Mouse (Mus musculus) hindbrain, embryonic 10.5 days (tissue): ENCODE data around the gene Ppfia1. TPM values are rescaled to one million over a fixed set of nuclear protein-coding genes. Genes with fewer than 3 reads are reported as not detected.

ENCODE experiments used
- DNase-seq: peaks from one replicate; pipeline ENCODE4 v3.0.0-alpha.2; 2017; ENCODE audit warnings: low spot score
- H3K27ac ChIP-seq: fragments of 300-500 bp; sonication (generic); 2 replicates; pipeline ENCODE4 v1.5.1; 2016; ENCODE audit warnings: mild to moderate bottlenecking, moderate library complexity
- H3K27me3 ChIP-seq: fragments of 300-500 bp; sonication (generic); 2 replicates; pipeline ENCODE4 v1.6.1; 2016; ENCODE audit warnings: mild to moderate bottlenecking; ENCODE audit not compliant: poor library complexity, insufficient read depth, severe bottlenecking
- H3K36me3 ChIP-seq: fragments of 300-500 bp; sonication (generic); 2 replicates; pipeline ENCODE4 v1.6.1; 2016; ENCODE audit warnings: mild to moderate bottlenecking, moderate library complexity
- H3K4me1 ChIP-seq: fragments of 300-500 bp; sonication (generic); replicated peaks from 2 replicates; pipeline ENCODE4 v1.6.1; 2016; ENCODE audit warnings: mild to moderate bottlenecking
- H3K4me3 ChIP-seq: fragments of 300-500 bp; sonication (generic); 2 replicates; pipeline ENCODE4 v1.5.1; 2016; ENCODE audit warnings: mild to moderate bottlenecking, moderate library complexity
- H3K9me3 ChIP-seq: fragments of 300-500 bp; sonication (generic); 2 replicates; pipeline ENCODE4 v1.6.1; 2016; ENCODE audit warnings: mild to moderate bottlenecking, moderate library complexity
- WGBS: fragments of 180-500 bp; shearing (Covaris S2); methylation state at CpG from one replicate; pipeline ENCODE4 v1.1.7; 2016; 5-methylcytosine and 5-hydroxymethylcytosine counted together
- polyA plus RNA-seq: library from polyadenylated mRNA; unstranded; fragments of >200 nt; fragmentation: Nextera tagmentation; extraction: Ambion mirVana; gene quantifications from 2 replicates; pipeline ENCODE4 v1.2.1, GENCODE M21; 2016

Ppfia1 gene
- polyA plus RNA-seq, 1 experiment from 2014 or later, result 33.2 TPM

DNA sequence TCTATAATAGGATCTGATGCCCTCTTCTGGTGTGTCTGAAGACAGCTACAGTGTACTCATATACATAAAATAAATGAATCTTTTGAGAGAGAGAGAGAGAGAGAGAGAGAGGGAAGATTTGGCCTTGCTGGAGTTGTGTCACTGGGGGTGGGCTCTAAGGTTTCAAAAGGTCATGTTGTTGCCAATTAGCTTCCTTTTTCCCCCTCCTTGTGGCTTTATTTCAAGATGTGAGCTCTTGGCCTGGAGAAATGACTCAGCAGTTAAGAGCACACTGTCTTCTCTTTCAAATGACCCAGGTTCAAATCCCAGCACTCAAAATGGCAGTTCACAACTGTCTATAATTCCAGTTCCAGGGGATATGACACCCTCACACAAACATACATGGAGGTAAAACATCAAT lies 14.6 kb upstream of the Ppfia1 start:
- H3K4me3 ChIP-seq, result no peak overlapping the region
- peaks cover 16% of the 10 kb centered on the region for H3K4me1 ChIP-seq
- no peak for DNase-seq
- no peaks in the 10 kb centered on the region for H3K9me3 ChIP-seq
- no peaks in the 10 kb centered on the region for H3K36me3 ChIP-seq
- H3K27me3 ChIP-seq, result peaks cover 52% of the 10 kb centered on the region
- H3K27ac ChIP-seq, result no peak overlapping the region

DNA sequence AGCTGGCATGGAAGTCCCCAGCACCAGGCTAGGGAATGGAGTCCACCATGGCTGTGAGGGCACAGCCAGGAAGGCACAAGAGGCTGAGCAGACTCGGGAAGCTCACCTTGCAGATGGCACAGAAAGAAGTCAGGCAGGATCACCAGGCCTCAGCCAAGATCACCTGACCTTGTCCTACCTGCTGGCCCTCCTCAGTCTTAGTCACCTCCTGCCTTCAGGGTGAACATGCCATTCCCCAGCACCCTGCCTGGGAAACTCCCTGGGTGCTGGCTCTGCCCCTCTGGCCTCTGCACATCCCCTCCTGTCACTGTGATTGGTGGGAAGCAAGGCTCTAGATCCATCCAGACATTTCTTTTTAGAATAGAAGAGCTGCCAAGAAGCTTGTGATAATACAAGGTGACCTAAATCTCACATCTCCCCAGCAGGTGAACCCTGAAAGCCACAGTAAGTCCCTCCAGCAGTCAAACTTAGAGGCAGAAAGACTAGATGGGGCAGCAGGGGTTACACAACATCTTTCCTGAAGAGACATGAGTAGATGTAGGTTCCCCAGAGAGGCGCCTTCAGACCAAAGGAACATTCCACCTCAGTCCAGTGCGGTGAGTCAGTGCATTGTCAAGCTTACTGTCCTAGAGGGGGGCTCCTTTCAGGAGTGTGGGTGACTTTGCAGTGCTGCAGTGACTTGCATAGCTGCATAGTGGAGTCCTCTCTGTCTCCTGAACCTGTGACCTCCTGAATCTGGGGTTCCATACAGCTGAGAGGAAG lies 13.6 kb upstream of the Ppfia1 start:
- 74% methylated on average over 3 of the region's 3 CpGs for WGBS
- Histone ChIP-seq H3K27ac (no peak overlapping the region), H3K4me1 (peaks cover 24% of the 10 kb centered on the region), H3K4me3 (no peak overlapping the region), H3K36me3 (no peaks in the 10 kb centered on the region), H3K9me3 (no peaks in the 10 kb centered on the region), H3K27me3 (peaks cover 58% of the 10 kb centered on the region)
- DNase-seq, result no peak

DNA sequence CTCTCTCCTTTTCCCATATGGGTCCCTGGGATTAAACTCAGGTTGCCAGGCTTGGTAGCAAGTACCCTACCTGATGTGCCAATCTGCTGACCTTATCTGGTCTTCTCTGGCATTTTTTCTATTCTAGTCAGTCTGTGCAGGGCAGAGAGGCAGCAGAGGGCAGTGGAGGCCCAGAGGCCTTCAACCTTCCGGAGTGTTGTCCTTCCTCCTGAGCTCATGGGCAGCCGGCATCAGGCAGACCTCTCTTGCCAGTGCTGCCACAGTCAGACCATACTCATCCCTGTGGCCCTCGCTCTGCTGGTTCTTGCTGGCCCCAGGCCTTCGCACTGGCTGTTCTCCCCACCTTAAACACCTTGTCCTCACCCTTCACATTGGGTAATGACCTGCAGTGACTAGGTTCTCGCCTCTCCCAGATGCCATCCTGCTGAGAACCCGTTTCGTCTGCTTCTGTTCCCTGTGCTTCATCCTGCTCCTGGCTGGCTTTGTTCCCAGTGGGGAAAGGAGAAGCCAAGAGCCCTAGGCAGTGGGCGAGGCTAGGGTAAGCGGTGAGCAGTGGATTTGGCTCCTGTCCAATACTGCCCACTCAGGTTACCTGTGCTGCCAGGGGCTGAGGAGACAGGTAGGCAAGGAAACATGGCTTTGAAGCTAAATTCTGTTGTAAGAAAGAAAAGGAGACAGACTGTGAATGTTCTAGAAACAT lies 10.1 kb upstream of the Ppfia1 start:
- H3K27ac ChIP-seq, result no peak overlapping the region
- 65% methylated on average over 9 of the region's 9 CpGs for WGBS
- no peaks in the 10 kb centered on the region for H3K36me3 ChIP-seq
- H3K4me1 ChIP-seq, result peaks cover 31% of the 10 kb centered on the region
- H3K27me3 ChIP-seq, result peaks cover 69% of the 10 kb centered on the region
- H3K9me3 ChIP-seq, result no peaks in the 10 kb centered on the region
- no peak overlapping the region for H3K4me3 ChIP-seq
- no peak for DNase-seq

DNA sequence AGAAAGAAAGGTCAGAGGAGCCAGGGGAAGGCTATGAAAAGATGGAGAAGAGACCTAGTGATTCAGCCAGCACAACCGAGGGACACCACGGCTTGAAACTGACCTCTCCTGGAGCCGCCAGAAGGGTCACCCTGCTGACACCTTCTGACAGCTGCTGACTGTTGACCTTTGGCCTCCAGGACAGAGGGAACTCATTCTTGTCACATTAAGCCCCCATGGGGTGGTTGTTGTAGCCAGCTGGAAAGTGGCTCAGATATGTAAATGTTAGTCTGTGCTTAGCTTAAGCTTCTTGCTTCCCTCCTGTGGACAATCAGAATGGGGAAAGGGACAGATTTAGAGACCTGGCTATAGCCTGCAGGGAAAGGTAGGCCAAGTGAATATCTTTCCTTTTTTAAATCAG lies 8.5 kb upstream of the Ppfia1 start:
- H3K4me3 ChIP-seq, result no peak overlapping the region
- H3K27me3 ChIP-seq, result peaks cover 71% of the 10 kb centered on the region
- H3K27ac ChIP-seq, result no peak overlapping the region
- H3K36me3 ChIP-seq, result no peaks in the 10 kb centered on the region
- peaks cover 31% of the 10 kb centered on the region for H3K4me1 ChIP-seq
- peak; percentile 76 for DNase-seq
- H3K9me3 ChIP-seq, result no peaks in the 10 kb centered on the region
- WGBS, result 0% methylated on average over 3 of the region's 3 CpGs

DNA sequence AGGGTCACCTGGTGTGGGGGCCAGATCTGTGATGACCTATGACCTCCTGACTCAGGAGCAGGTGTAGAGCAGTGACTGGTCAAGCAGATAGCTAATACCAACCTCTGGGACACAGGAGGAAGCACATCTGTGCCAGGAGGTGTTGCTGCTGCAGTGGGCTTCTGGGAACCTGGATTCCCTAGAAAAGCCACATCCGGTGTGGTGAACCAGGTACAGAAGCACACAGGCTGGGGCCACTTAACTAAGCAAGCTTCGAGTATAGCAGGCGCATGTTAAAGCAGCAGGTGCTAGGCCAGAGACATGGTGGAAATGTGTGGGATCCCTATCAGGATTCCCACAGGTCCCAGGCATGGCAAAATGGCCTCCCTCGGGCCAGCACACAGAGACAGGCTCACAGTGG lies 7.1 kb upstream of the Ppfia1 start:
- no peaks in the 10 kb centered on the region for H3K36me3 ChIP-seq
- WGBS, result 90% methylated on average over 4 of the region's 4 CpGs
- H3K27ac ChIP-seq, result no peak overlapping the region
- H3K27me3 ChIP-seq, result peaks cover 66% of the 10 kb centered on the region
- no peaks in the 10 kb centered on the region for H3K9me3 ChIP-seq
- H3K4me1 ChIP-seq, result peaks cover 31% of the 10 kb centered on the region
- no peak overlapping the region for H3K4me3 ChIP-seq
- DNase-seq, result no peak

GRCm38 (mm10) chr7:144558552-144558951 lies 5.0 kb upstream of the Ppfia1 start:
- 55% methylated on average over 6 of the region's 6 CpGs for WGBS

DNA sequence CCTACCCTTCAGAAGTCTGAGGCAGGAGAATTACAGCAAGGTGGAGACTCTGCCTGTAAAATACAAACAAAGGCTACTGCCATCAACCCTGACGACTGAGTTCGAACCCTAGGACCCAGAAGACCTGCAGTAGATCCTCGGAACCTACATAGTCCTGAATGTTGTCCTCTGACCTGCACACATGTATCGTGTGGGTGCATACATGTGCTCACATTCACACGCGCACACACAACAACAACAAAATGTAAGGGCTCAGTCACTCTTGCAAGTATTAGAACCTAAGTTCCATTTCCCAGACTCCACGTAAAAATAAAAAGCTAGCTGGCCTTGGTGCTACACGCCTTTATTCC lies 569 bp upstream of the Ppfia1 start:
- peaks cover 35% of the 10 kb centered on the region for H3K36me3 ChIP-seq
- peak overlapping the region; percentile 94 for H3K27ac ChIP-seq
- peaks cover 31% of the 10 kb centered on the region; the same call in 1 of the 2 replicates for H3K27me3 ChIP-seq
- WGBS, result 31% methylated on average over 8 of the region's 8 CpGs
- H3K4me1 ChIP-seq, result peaks cover 37% of the 10 kb centered on the region
- DNase-seq, result no peak
- H3K9me3 ChIP-seq, result no peaks in the 10 kb centered on the region
- peak overlapping the region; percentile 98 for H3K4me3 ChIP-seq

More at GRCm38 (mm10) chr7:144558552-144558951, 5.0 kb upstream of the Ppfia1 start:
- Histone ChIP-seq H3K4me1 (peaks cover 24% of the 10 kb centered on the region), H3K27ac (no peak overlapping the region), H3K9me3 (no peaks in the 10 kb centered on the region), H3K27me3 (peaks cover 56% of the 10 kb centered on the region), H3K4me3 (no peak overlapping the region), H3K36me3 (no peaks in the 10 kb centered on the region)
- no peak for DNase-seq

DNA sequence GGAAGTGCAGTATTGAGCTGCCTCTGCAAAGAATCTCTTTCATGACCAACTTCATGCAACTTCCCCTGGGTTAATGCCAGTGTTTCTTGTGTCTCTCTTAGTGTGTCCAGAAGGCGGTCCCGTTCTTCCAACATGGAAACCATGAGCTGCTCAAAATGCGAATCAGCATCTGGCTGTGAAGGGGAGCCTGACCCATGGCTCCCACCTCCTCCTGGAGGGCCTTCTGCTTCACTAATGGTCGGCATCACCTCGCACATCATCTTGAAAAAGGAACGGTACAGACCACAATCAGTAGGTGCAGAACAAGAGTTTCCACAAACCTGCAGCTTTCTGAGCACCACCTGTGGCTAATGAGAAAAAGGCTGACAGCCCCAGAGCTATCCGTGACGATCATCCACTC lies 1.3 kb downstream of the Ppfia1 start:
- WGBS, result 90% methylated on average over 8 of the region's 8 CpGs
- H3K4me3 ChIP-seq, result peak overlapping the region; percentile 98
- H3K36me3 ChIP-seq, result peaks cover 49% of the 10 kb centered on the region
- no peak for DNase-seq
- no peaks in the 10 kb centered on the region for H3K9me3 ChIP-seq
- peaks cover 37% of the 10 kb centered on the region for H3K4me1 ChIP-seq
- H3K27ac ChIP-seq, result no peak overlapping the region
- peaks cover 22% of the 10 kb centered on the region; the same call in 1 of the 2 replicates for H3K27me3 ChIP-seq

GRCm38 (mm10) chr7:144550811-144551210 lies 2.7 kb downstream of the Ppfia1 start:
- Histone ChIP-seq H3K4me3 (no peak overlapping the region), H3K27ac (no peak overlapping the region), H3K4me1 (peaks cover 37% of the 10 kb centered on the region), H3K36me3 (peaks cover 63% of the 10 kb centered on the region), H3K27me3 (peaks cover 11% of the 10 kb centered on the region; the same call in 1 of the 2 replicates), H3K9me3 (no peaks in the 10 kb centered on the region)
- no peak for DNase-seq
- WGBS, result 91% methylated on average over 1 of the region's 1 CpGs

DNA sequence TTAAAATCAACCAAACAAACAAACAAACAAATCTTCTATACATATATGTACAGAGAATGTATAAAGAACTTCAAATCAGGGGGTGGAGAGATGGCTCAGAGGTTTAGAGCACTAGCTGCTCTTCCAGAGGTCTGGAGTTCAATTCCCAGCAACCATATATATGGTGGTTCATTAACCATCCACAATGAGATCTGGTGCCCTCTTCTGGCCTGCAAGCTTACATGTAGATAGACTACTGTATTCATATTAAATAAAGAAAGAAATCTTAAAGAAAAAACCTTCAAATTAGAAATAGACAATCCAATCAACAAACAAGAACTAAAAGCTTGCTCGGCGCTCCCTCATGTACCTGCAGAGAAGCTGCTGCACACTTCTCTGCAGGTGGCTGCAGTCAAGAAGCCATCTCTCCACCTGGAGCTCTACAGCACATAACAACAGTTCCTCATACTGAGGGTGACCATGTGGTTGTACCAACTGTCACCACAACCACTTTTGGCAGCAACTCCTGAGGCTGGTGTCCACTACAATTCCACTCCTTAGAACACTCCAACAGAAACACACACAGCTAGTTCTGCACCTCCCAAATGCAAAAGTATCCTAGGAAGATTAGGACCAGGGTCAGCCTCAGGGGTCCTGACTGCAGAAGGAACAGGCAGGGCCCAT lies 3.5 kb downstream of the Ppfia1 start:
- no peaks in the 10 kb centered on the region for H3K9me3 ChIP-seq
- DNase-seq, result no peak
- H3K27ac ChIP-seq, result no peak overlapping the region
- peaks cover 5% of the 10 kb centered on the region; the same call in 1 of the 2 replicates for H3K27me3 ChIP-seq
- 96% methylated on average over 2 of the region's 2 CpGs for WGBS
- H3K4me3 ChIP-seq, result no peak overlapping the region
- peaks cover 37% of the 10 kb centered on the region for H3K4me1 ChIP-seq
- peaks cover 70% of the 10 kb centered on the region for H3K36me3 ChIP-seq

GRCm38 (mm10) chr7:144545231-144545630 lies 8.3 kb downstream of the Ppfia1 start:
- no peak for DNase-seq
- Histone ChIP-seq H3K27ac (no peak overlapping the region), H3K4me1 (peaks cover under 1% of the 10 kb centered on the region; the same call in 1 of the 2 replicates), H3K27me3 (no peaks in the 10 kb centered on the region), H3K36me3 (peaks cover 59% of the 10 kb centered on the region), H3K4me3 (no peak overlapping the region), H3K9me3 (no peaks in the 10 kb centered on the region)
- 86% methylated on average over 3 of the region's 3 CpGs for WGBS

DNA sequence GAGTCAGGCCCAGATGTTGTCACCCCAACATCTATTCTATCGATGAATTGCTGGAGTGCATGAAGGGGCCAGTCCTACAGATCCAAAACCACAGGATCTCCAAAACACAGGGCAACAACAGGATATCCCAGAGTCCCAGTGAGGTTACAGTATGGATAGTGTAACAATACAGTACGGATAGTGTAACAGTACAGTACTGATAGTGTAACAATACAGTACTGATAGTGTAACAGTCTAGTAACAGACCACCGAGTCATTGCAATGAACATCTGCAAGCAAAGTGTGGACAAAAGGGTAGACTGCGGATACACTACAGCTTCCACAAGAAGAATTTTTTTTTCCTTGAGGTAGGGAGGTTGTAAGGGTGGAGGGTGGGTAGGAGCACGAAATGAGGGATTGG lies 12.2 kb downstream of the Ppfia1 start:
- Histone ChIP-seq H3K4me1 (peaks cover 6% of the 10 kb centered on the region; the same call in 1 of the 2 replicates), H3K9me3 (no peaks in the 10 kb centered on the region), H3K4me3 (no peak overlapping the region), H3K36me3 (peaks cover 30% of the 10 kb centered on the region), H3K27me3 (no peaks in the 10 kb centered on the region), H3K27ac (no peak overlapping the region)
- DNase-seq, result no peak
- 93% methylated on average over 5 of the region's 5 CpGs for WGBS

DNA sequence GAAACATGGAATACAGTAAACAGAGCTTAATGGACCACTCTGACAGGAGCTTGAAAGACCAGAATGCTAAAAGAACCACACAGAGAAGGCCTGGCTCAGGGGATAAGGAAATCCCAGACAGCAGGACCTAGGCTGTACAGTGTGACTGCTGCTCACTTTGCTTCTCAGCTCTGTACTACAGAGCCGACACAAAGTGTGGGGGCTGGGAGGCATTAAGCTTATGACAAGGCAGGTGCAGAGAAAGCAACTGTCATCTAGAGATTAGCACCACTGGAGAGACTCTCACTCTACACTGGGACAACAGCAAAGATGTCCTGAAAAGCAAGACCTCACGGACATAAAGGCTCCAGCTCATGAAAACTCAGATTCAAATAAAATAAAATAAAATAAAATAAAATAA lies 14.4 kb downstream of the Ppfia1 start:
- Histone ChIP-seq H3K27me3 (no peaks in the 10 kb centered on the region), H3K9me3 (no peaks in the 10 kb centered on the region), H3K4me1 (peaks cover 6% of the 10 kb centered on the region; the same call in 1 of the 2 replicates), H3K4me3 (no peak overlapping the region), H3K36me3 (peaks cover 17% of the 10 kb centered on the region), H3K27ac (no peak overlapping the region)
- DNase-seq, result no peak
- 84% methylated on average over 2 of the region's 2 CpGs for WGBS
